Mouse (Mus musculus): ENCODE measurements around the gene Tma16.
A peak's percentile ranks its signal among the peaks of the same experiment; 100 is the strongest.

- TF ChIP-seq POLR2A (IDR thresholded peaks at IDR 0.05; ENCODE audit: borderline replicate concordance, extremely low read depth, insufficient read depth, insufficient read length, poor library complexity, severe bottlenecking) (no peak), CTCF (IDR thresholded peaks at IDR 0.05; ENCODE audit: borderline replicate concordance, extremely low read depth, insufficient read depth, insufficient read length) (peak; percentile 34; the same call in 1 of the 2 replicates)
These were observed 29.3 kb downstream of the Tma16 start for GRCm38 (mm10) chr8:66457057-66457456.
